Mouse (Mus musculus) heart, embryonic 15.5 days (tissue): ENCODE results near the gene Nedd4. TPM values are rescaled to one million over a fixed set of nuclear protein-coding genes. Genes with fewer than 3 reads are reported as not detected.

Experiments used
- ATAC-seq: fragments of 200-750 bp; cut with Nextera tagmentation; replicated peaks from 2 replicates; pipeline ENCODE4 v1.8.0; 2017; ENCODE audit warnings: low read depth, moderate TSS enrichment; ENCODE audit not compliant: insufficient number of reproducible peaks, insufficient read depth, low FRiP score
- H3K27ac ChIP-seq: fragments of 300-500 bp; sonication (generic); 2 replicates; pipeline ENCODE4 v1.5.1; 2015; ENCODE audit warnings: mild to moderate bottlenecking, inconsistent platforms
- H3K27me3 ChIP-seq: fragments of 300-500 bp; sonication (generic); 2 replicates; pipeline ENCODE4 v1.6.1; 2015; ENCODE audit warnings: inconsistent platforms
- H3K36me3 ChIP-seq: fragments of 300-500 bp; sonication (generic); 2 replicates; pipeline ENCODE4 v1.6.1; 2015; ENCODE audit warnings: mild to moderate bottlenecking, inconsistent platforms
- H3K4me1 ChIP-seq: fragments of 300-500 bp; sonication (generic); replicated peaks from 2 replicates; pipeline ENCODE4 v1.6.1; 2015; ENCODE audit warnings: inconsistent platforms
- H3K4me2 ChIP-seq: fragments of 300-500 bp; sonication (generic); 2 replicates; pipeline ENCODE4 v1.6.1; 2015; ENCODE audit warnings: inconsistent platforms, mild to moderate bottlenecking, moderate library complexity
- H3K4me3 ChIP-seq: fragments of 300-500 bp; sonication (generic); 2 replicates; pipeline ENCODE4 v1.5.1; 2015; ENCODE audit warnings: mild to moderate bottlenecking, inconsistent platforms
- H3K9ac ChIP-seq: fragments of 300-500 bp; sonication (generic); 2 replicates; pipeline ENCODE4 v1.6.1; 2015; ENCODE audit warnings: mild to moderate bottlenecking, inconsistent platforms
- H3K9me3 ChIP-seq: fragments of 300-500 bp; sonication (generic); replicated peaks from 2 replicates; pipeline ENCODE4 v1.6.1; 2016; ENCODE audit warnings: inconsistent platforms
- WGBS: fragments of 180-500 bp; shearing (Covaris S2); methylation state at CpG from one replicate; pipeline ENCODE4 v1.1.7; 2015; ENCODE audit warnings: mixed read lengths; 5-methylcytosine and 5-hydroxymethylcytosine counted together
- polyA plus RNA-seq: library from polyadenylated mRNA; unstranded; fragments of >200 nt; fragmentation: Nextera tagmentation; extraction: Ambion mirVana; gene quantifications from 2 replicates; pipeline ENCODE4 v1.2.1, GENCODE M21; 2015

Nedd4 gene
- polyA plus RNA-seq, 1 experiment from 2014 or later: 450 TPM

GRCm38 (mm10) chr9:72763050-72763718 lies 101.0 kb downstream of the Nedd4 start:
- Histone ChIP-seq H3K4me3 (no peak overlapping the region), H3K4me1 (peaks cover 25% of the 10 kb centered on the region), H3K4me2 (peak overlapping the region; percentile 45), H3K27me3 (no peaks in the 10 kb centered on the region), H3K36me3 (no peaks in the 10 kb centered on the region), H3K9ac (no peak overlapping the region), H3K9me3 (no peaks in the 10 kb centered on the region), H3K27ac (peak overlapping the region; percentile 92)
- WGBS: 16% methylated on average over 3 of the region's 3 CpGs
- ATAC-seq: peak; percentile 78

GRCm38 (mm10) chr9:72766789-72767349 lies 104.7 kb downstream of the Nedd4 start:
- 0 out of 2 replicates have a peak, but pooled peaks have one; percentile 11 for ATAC-seq
- H3K27me3 ChIP-seq: no peaks in the 10 kb centered on the region
- peak overlapping the region; percentile 43 for H3K4me3 ChIP-seq
- WGBS: 2% methylated on average over 17 of the region's 17 CpGs
- peak overlapping the region; percentile 46; the same call in 1 of the 2 replicates for H3K9ac ChIP-seq
- no peaks in the 10 kb centered on the region for H3K36me3 ChIP-seq
- no peaks in the 10 kb centered on the region for H3K9me3 ChIP-seq
- H3K4me2 ChIP-seq: peak overlapping the region; percentile 80
- 0 out of 2 replicates have a peak overlapping the region, but pooled peaks have one; percentile 28 for H3K27ac ChIP-seq
- H3K4me1 ChIP-seq: peaks cover 18% of the 10 kb centered on the region

- H3K36me3 ChIP-seq: no peaks in the 10 kb centered on the region
- H3K9ac ChIP-seq: no peak overlapping the region
- H3K27ac ChIP-seq: no peak overlapping the region
- H3K4me2 ChIP-seq: no peak overlapping the region
- H3K27me3 ChIP-seq: no peaks in the 10 kb centered on the region
- ATAC-seq: no peak
- no peaks in the 10 kb centered on the region for H3K9me3 ChIP-seq
- H3K4me3 ChIP-seq: no peak overlapping the region
- peaks cover 10% of the 10 kb centered on the region for H3K4me1 ChIP-seq
- WGBS: 84% methylated on average over 4 of the region's 4 CpGs
Measured at GRCm38 (mm10) chr9:72775022-72775421, 112.9 kb downstream of the Nedd4 start.

GRCm38 (mm10) chr9:72779004-72779403 lies 116.9 kb downstream of the Nedd4 start:
- Histone ChIP-seq H3K36me3 (no peaks in the 10 kb centered on the region), H3K4me3 (no peak overlapping the region), H3K4me1 (peaks cover 32% of the 10 kb centered on the region), H3K9ac (no peak overlapping the region), H3K9me3 (no peaks in the 10 kb centered on the region), H3K4me2 (0 out of 2 replicates have a peak overlapping the region, but pooled peaks have one; percentile 8), H3K27ac (no peak overlapping the region), H3K27me3 (no peaks in the 10 kb centered on the region)
- WGBS: 34% methylated on average over 11 of the region's 11 CpGs
- no peak for ATAC-seq

GRCm38 (mm10) chr9:72779733-72780132 lies 117.6 kb downstream of the Nedd4 start:
- Histone ChIP-seq H3K36me3 (no peaks in the 10 kb centered on the region), H3K9me3 (no peaks in the 10 kb centered on the region), H3K9ac (0 out of 2 replicates have a peak overlapping the region, but pooled peaks have one; percentile 21), H3K4me1 (peaks cover 32% of the 10 kb centered on the region), H3K4me3 (no peak overlapping the region), H3K4me2 (peak overlapping the region; percentile 41), H3K27me3 (no peaks in the 10 kb centered on the region), H3K27ac (peak overlapping the region; percentile 62)
- peak; percentile 62 for ATAC-seq
- WGBS: 15% methylated on average over 4 of the region's 4 CpGs

GRCm38 (mm10) chr9:72780694-72781093 lies 118.5 kb downstream of the Nedd4 start:
- peak overlapping the region; percentile 41 for H3K4me2 ChIP-seq
- no peak overlapping the region for H3K9ac ChIP-seq
- peaks cover 32% of the 10 kb centered on the region for H3K4me1 ChIP-seq
- H3K9me3 ChIP-seq: no peaks in the 10 kb centered on the region
- 15% methylated on average over 5 of the region's 5 CpGs for WGBS
- ATAC-seq: no peak
- H3K36me3 ChIP-seq: no peaks in the 10 kb centered on the region
- H3K27ac ChIP-seq: peak overlapping the region; percentile 62
- no peak overlapping the region for H3K4me3 ChIP-seq
- H3K27me3 ChIP-seq: no peaks in the 10 kb centered on the region

GRCm38 (mm10) chr9:72781466-72781865 lies 119.3 kb downstream of the Nedd4 start:
- no peaks in the 10 kb centered on the region for H3K27me3 ChIP-seq
- ATAC-seq: no peak; the same call in 1 of the 2 replicates
- H3K9ac ChIP-seq: no peak overlapping the region
- no peaks in the 10 kb centered on the region for H3K9me3 ChIP-seq
- no peak overlapping the region for H3K4me3 ChIP-seq
- WGBS: 9% methylated on average over 4 of the region's 4 CpGs
- no peaks in the 10 kb centered on the region for H3K36me3 ChIP-seq
- no peak overlapping the region for H3K27ac ChIP-seq
- H3K4me2 ChIP-seq: peak overlapping the region; percentile 27; the same call in 1 of the 2 replicates
- peaks cover 32% of the 10 kb centered on the region for H3K4me1 ChIP-seq

- Histone ChIP-seq H3K4me2 (0 out of 2 replicates have a peak overlapping the region, but pooled peaks have one; percentile 27), H3K9me3 (no peaks in the 10 kb centered on the region), H3K27ac (no peak overlapping the region), H3K36me3 (no peaks in the 10 kb centered on the region), H3K4me1 (peaks cover 32% of the 10 kb centered on the region), H3K27me3 (no peaks in the 10 kb centered on the region), H3K9ac (no peak overlapping the region), H3K4me3 (no peak overlapping the region)
- ATAC-seq: no peak
- 21% methylated on average over 8 of the region's 8 CpGs for WGBS
Measured at GRCm38 (mm10) chr9:72782121-72782520, 120.0 kb downstream of the Nedd4 start.

- ATAC-seq: no peak
- Histone ChIP-seq H3K27ac (no peak overlapping the region), H3K36me3 (no peaks in the 10 kb centered on the region), H3K4me3 (no peak overlapping the region), H3K9me3 (no peaks in the 10 kb centered on the region), H3K4me1 (peaks cover 16% of the 10 kb centered on the region), H3K27me3 (no peaks in the 10 kb centered on the region), H3K4me2 (no peak overlapping the region), H3K9ac (no peak overlapping the region)
- 88% methylated on average over 1 of the region's 1 CpGs for WGBS
Measured at GRCm38 (mm10) chr9:72787732-72788131, 125.6 kb downstream of the Nedd4 start.

GRCm38 (mm10) chr9:72790530-72791212 lies 128.5 kb downstream of the Nedd4 start:
- Histone ChIP-seq H3K4me2 (peak overlapping the region; percentile 47; the same call in 1 of the 2 replicates), H3K9ac (no peak overlapping the region), H3K27me3 (no peaks in the 10 kb centered on the region), H3K4me1 (peaks cover 16% of the 10 kb centered on the region), H3K9me3 (no peaks in the 10 kb centered on the region), H3K27ac (no peak overlapping the region), H3K36me3 (no peaks in the 10 kb centered on the region), H3K4me3 (no peak overlapping the region)
- WGBS: 45% methylated on average over 14 of the region's 14 CpGs
- no peak for ATAC-seq

- no peaks in the 10 kb centered on the region for H3K27me3 ChIP-seq
- no peaks in the 10 kb centered on the region for H3K36me3 ChIP-seq
- H3K4me1 ChIP-seq: peaks cover 16% of the 10 kb centered on the region
- H3K27ac ChIP-seq: 0 out of 2 replicates have a peak overlapping the region, but pooled peaks have one; percentile 5
- ATAC-seq: peak; percentile 50; the same call in 1 of the 2 replicates
- 26% methylated on average over 10 of the region's 10 CpGs for WGBS
- peak overlapping the region; percentile 47 for H3K4me2 ChIP-seq
- no peaks in the 10 kb centered on the region for H3K9me3 ChIP-seq
- H3K4me3 ChIP-seq: no peak overlapping the region
- no peak overlapping the region for H3K9ac ChIP-seq
Measured at GRCm38 (mm10) chr9:72791213-72791582, 129.1 kb downstream of the Nedd4 start.
